Mouse (Mus musculus) lung, postnatal 0 days (tissue): ENCODE measurements around the gene Mcu.

ENCODE experiments used
- CTCF ChIP-seq: IDR thresholded peaks from 2 replicates; pipeline ENCODE4 v1.5.1; 2016; ENCODE audit warnings: antibody characterized with exemption, mild to moderate bottlenecking
- EP300 ChIP-seq: IDR thresholded peaks from 2 replicates; pipeline ENCODE4 v1.6.1; 2016; ENCODE audit warnings: antibody characterized with exemption, mild to moderate bottlenecking, control low read depth

- TF ChIP-seq CTCF (no peak), EP300 (peak; percentile 86)
Measured at GRCm38 (mm10) chr10:59642659-59643377, 26.3 kb upstream of the Mcu start.
